11 mouse cellular contexts compared by ENCODE assay signal in the genomic region with DNA sequence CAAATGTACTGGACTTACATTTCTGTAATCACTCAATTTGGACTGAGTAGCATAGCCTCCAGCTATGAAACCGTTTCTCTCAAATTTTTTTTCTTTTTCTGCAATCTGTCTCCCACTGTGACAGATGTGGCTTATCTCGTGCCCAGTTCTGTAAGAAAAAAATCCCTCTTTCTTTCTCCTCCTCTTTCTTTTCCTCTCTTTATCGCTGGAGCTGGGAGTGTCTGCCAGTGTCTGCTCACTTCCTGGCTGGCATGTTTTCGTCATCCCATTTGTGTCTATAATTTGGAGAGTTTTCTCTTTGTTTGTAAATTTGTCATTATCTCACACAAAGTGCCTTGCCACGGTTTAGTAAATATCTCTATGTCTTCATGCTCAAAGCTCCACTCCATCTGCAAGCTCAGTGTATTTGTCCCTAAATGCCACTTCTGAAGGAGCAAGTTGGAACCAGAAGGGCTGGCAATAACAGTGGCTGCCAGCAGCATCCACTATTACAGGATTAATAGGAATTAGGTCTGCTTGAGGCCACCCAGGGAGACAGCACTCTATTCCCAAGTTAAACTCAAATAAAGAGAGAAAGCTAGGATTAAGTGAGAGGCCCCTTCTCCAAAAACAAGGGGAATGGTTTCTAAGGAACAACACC.
DNase-seq lines count a peak whose midpoint lies in the region; ATAC-seq and TF ChIP-seq lines count a peak whose summit lies in the region.
"Had no signal": no experiment of that assay in that cellular context is flagged by ENCODE, and none has a peak within 500 bp of the region (broad histone marks: within the 10 kb centered on the region; RNA-seq: fewer than 3 reads in every experiment).

No protein-coding gene starts in this region.

- DNase-seq in hindbrain, postnatal 0 days (ENCODE audit: low spot score) = no peak
- no peak for DNase-seq in lung, adult 2 months
- DNase-seq in brain, embryonic 18.5 days (ENCODE audit: low read depth, low spot score) = peak; percentile 36
- no peak for DNase-seq in midbrain, postnatal 0 days (ENCODE audit: low spot score)
- no peak for DNase-seq in urinary bladder, postnatal 4 days (ENCODE audit: low spot score in 2 of 2)
- DNase-seq: gastrocnemius, postnatal 25 days; layer of hippocampus, postnatal 36 days had no signal

- peak overlapping the region; percentile 55; the same call in 1 of the 2 replicates for H3K27ac ChIP-seq in hindbrain, embryonic 13.5 days
- no peak overlapping the region for H3K27ac ChIP-seq in hindbrain, postnatal 0 days
- no peak overlapping the region for H3K27ac ChIP-seq in lung, embryonic 16.5 days (ENCODE audit: low read length)
- 0 out of 2 replicates have a peak overlapping the region, but pooled peaks have one; percentile 38 for H3K27ac ChIP-seq in midbrain, postnatal 0 days (ENCODE audit: low read depth, low read length)

- TF ChIP-seq CTCF in hindbrain, postnatal 0 days (IDR thresholded peaks at IDR 0.05; ENCODE audit: low read depth) = no peak
- no peak for TF ChIP-seq CTCF in lung, adult 2 months (IDR thresholded peaks at IDR 0.05; ENCODE audit: insufficient read depth, low read length)
- no peak for TF ChIP-seq CTCF in midbrain, postnatal 0 days (IDR thresholded peaks at IDR 0.05)

- H3K9ac ChIP-seq in hindbrain, embryonic 13.5 days = no peak overlapping the region
- H3K9ac ChIP-seq in hindbrain, postnatal 0 days (replicated peaks; ENCODE audit: low read length) = no peak overlapping the region
- no peak overlapping the region for H3K9ac ChIP-seq in lung, embryonic 16.5 days (ENCODE audit: low read length)
- H3K9ac ChIP-seq in midbrain, postnatal 0 days (replicated peaks; ENCODE audit: low read length, poor library complexity, severe bottlenecking) = no peak overlapping the region

- no peak for ATAC-seq in hindbrain, embryonic 13.5 days (ENCODE audit: low FRiP score)
- no peak for ATAC-seq in hindbrain, postnatal 0 days
- peak; percentile 20; the same call in 1 of the 2 replicates for ATAC-seq in lung, embryonic 16.5 days (ENCODE audit: low read depth)
- no peak for ATAC-seq in midbrain, postnatal 0 days (ENCODE audit: low FRiP score)
- ATAC-seq: lung, postnatal 0 days had no signal

- H3K4me1 ChIP-seq in hindbrain, embryonic 13.5 days (replicated peaks) = peaks cover 15% of the 10 kb centered on the region
- H3K4me1 ChIP-seq in hindbrain, postnatal 0 days (ENCODE audit: insufficient read depth, low read length) = no peaks in the 10 kb centered on the region
- no peaks in the 10 kb centered on the region for H3K4me1 ChIP-seq in lung, embryonic 16.5 days (replicated peaks; ENCODE audit: control insufficient read depth, insufficient read depth, low read length)
- no peaks in the 10 kb centered on the region for H3K4me1 ChIP-seq in lung, adult 2 months (ENCODE audit: control insufficient read depth, insufficient read depth, low read length)
- no peaks in the 10 kb centered on the region for H3K4me1 ChIP-seq in midbrain, postnatal 0 days (ENCODE audit: insufficient read depth, low read length)

- H3K4me3 ChIP-seq in hindbrain, embryonic 13.5 days = no peak overlapping the region
- no peak overlapping the region for H3K4me3 ChIP-seq in hindbrain, postnatal 0 days (ENCODE audit: low read length)
- no peak overlapping the region for H3K4me3 ChIP-seq in lung, embryonic 16.5 days (ENCODE audit: low read length)
- no peak overlapping the region for H3K4me3 ChIP-seq in lung, adult 2 months (replicated peaks; ENCODE audit: extremely low read depth, low read depth, low read length)
- no peak overlapping the region for H3K4me3 ChIP-seq in midbrain, postnatal 0 days (ENCODE audit: low read depth, low read length)

- TF ChIP-seq POLR2A in lung, adult 2 months (IDR thresholded peaks at IDR 0.05; ENCODE audit: borderline replicate concordance, extremely low read depth, low read depth, low read length) = no peak

- no peaks in the 10 kb centered on the region for H3K9me3 ChIP-seq in hindbrain, embryonic 13.5 days
- H3K9me3 ChIP-seq in hindbrain, postnatal 0 days (ENCODE audit: low read length) = no peaks in the 10 kb centered on the region
- no peaks in the 10 kb centered on the region for H3K9me3 ChIP-seq in lung, embryonic 16.5 days (ENCODE audit: control insufficient read depth, low read length)
- no peaks in the 10 kb centered on the region for H3K9me3 ChIP-seq in midbrain, postnatal 0 days (ENCODE audit: low read length)

- WGBS in hindbrain, embryonic 13.5 days = 57% methylated on average over 5 of the region's 5 CpGs
- WGBS in hindbrain, postnatal 0 days = 20% methylated on average over 5 of the region's 5 CpGs
- 11% methylated on average over 5 of the region's 5 CpGs for WGBS in lung, embryonic 16.5 days
- 22% methylated on average over 5 of the region's 5 CpGs for WGBS in lung, adult 2 months
- WGBS in midbrain, postnatal 0 days = 15% methylated on average over 5 of the region's 5 CpGs

- no peak overlapping the region for H3K4me2 ChIP-seq in hindbrain, embryonic 13.5 days
- no peak overlapping the region for H3K4me2 ChIP-seq in hindbrain, postnatal 0 days (ENCODE audit: low read depth, low read length)
- no peak overlapping the region for H3K4me2 ChIP-seq in lung, embryonic 16.5 days (ENCODE audit: low read depth, low read length)
- H3K4me2 ChIP-seq in midbrain, postnatal 0 days (ENCODE audit: low read depth, low read length, poor library complexity, severe bottlenecking) = no peak overlapping the region

- H3K36me3 ChIP-seq in hindbrain, embryonic 13.5 days = no peaks in the 10 kb centered on the region
- no peaks in the 10 kb centered on the region for H3K36me3 ChIP-seq in hindbrain, postnatal 0 days (ENCODE audit: insufficient read depth, low read length)
- H3K36me3 ChIP-seq in lung, embryonic 16.5 days (ENCODE audit: control insufficient read depth, insufficient read depth, low read length) = no peaks in the 10 kb centered on the region
- no peaks in the 10 kb centered on the region for H3K36me3 ChIP-seq in midbrain, postnatal 0 days (ENCODE audit: insufficient read depth, low read length)
- H3K36me3 ChIP-seq: G1E had no signal

- no peaks in the 10 kb centered on the region for H3K27me3 ChIP-seq in hindbrain, embryonic 13.5 days
- H3K27me3 ChIP-seq in hindbrain, postnatal 0 days (ENCODE audit: insufficient read depth, low read length) = no peaks in the 10 kb centered on the region
- H3K27me3 ChIP-seq in lung, embryonic 16.5 days (ENCODE audit: control insufficient read depth, insufficient read depth, low read depth, low read length) = no peaks in the 10 kb centered on the region
- H3K27me3 ChIP-seq in midbrain, postnatal 0 days (ENCODE audit: insufficient read depth, low read length) = no peaks in the 10 kb centered on the region

Comparison
In these comparisons a context has a peak if more than half of its experiments do, and no peak if none do; other contexts are left out.
1. H3K27ac ChIP-seq: peak in hindbrain, embryonic 13.5 days (single experiment) and midbrain, postnatal 0 days (single experiment); none in hindbrain, postnatal 0 days (single experiment) and lung, embryonic 16.5 days (single experiment).